Mouse (Mus musculus) liver, embryonic 14.5 days (tissue): Measurements from ENCODE around the gene Banf2.

ENCODE experiments used
- CTCF ChIP-seq: IDR thresholded peaks from 2 replicates; pipeline ENCODE4 v1.5.1; 2016; ENCODE audit warnings: antibody characterized with exemption, low read depth, control low read depth
- EP300 ChIP-seq: IDR thresholded peaks from 2 replicates; pipeline ENCODE4 v1.6.1; 2016; ENCODE audit warnings: antibody characterized with exemption, low read depth

DNA sequence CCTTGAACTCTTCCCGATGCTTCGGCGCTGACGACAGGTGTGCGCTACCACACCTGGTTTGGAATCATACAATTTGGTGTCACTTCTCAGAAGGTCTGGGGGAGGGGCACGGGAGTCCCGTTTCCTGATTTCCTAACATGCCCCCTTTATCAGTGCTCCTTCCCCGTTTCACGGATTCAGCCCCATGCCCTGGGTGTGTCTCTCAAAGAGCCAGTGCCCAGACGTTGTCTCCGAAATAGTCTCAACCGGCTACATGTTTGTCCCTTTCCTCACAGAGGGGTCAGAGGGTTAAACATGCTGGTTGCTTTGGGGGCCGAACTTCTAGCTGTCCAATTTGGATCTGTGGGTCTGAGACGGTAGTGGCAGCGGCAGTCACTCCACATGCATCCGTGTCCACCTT is 89.2 kb downstream of the Banf2 start:
- no peak for TF ChIP-seq CTCF
- no peak for TF ChIP-seq EP300
